Mouse (Mus musculus) regulatory T cell (primary cell): ENCODE measurements around the gene Jarid2.

Source experiments
- in situ Hi-C: fragments of 300-600 bp; cut with MboI, MseI; formaldehyde crosslinking; loops from one replicate; pipeline ENCODE4 v1.15.1; 2025; ENCODE audit warnings: high pct_unique_total_duplicates

Jarid2 gene

GRCm38 (mm10) chr13:44728145-44728880 is 961 bp upstream of the Jarid2 start:
- in situ Hi-C loops: loop anchor here (5.0 kb wide), 1 partner anchor 56 kb away; no protein-coding TSS in a partner anchor

GRCm38 (mm10) chr13:44730146-44730864 is 1.0 kb downstream of the Jarid2 start:
- in situ Hi-C loops: loop anchor here (10.0 kb wide), 1 partner anchor 1004 kb away; no protein-coding TSS in a partner anchor

DNA sequence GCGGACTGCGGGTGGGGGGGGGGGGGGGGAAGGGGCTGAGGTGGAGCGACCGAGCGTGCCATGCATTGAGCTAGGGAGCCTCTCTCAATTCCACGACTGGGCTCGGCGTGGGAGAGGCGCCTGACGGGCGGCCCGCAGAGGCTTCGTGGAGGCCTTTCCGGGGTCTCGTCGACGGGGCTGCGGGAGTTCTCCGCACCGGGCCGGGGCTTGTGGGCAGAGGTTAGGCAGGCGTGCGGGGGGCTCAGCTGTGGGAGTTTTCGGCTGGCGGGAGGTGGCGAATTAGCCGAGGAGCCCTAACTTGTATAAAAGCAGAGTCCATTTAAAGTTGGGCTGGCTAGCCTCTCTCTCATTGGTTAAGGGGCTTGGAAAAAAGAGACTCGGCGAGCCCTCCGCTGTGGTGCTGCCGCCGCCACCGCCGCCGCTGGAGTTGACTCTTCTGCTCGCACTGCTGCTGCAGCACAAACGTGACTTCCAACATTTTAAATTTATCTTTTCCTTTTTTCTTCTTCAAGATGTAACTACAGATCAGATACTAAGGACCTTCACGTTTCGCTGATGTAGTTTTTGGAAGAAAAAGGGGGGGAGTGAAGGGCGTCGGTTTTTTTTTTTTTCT is 1.8 kb downstream of the Jarid2 start:
- in situ Hi-C loops: loop anchor here (10.0 kb wide), 1 partner anchor 1004 kb away; no protein-coding TSS in a partner anchor

GRCm38 (mm10) chr13:44731727-44732441 is 2.6 kb downstream of the Jarid2 start:
- in situ Hi-C loops: loop anchor here (10.0 kb wide), 1 partner anchor 1003 kb away; no protein-coding TSS in a partner anchor

GRCm38 (mm10) chr13:44732442-44732974 is 3.2 kb downstream of the Jarid2 start:
- in situ Hi-C loops: loop anchor here (10.0 kb wide), 1 partner anchor 1002 kb away; no protein-coding TSS in a partner anchor

DNA sequence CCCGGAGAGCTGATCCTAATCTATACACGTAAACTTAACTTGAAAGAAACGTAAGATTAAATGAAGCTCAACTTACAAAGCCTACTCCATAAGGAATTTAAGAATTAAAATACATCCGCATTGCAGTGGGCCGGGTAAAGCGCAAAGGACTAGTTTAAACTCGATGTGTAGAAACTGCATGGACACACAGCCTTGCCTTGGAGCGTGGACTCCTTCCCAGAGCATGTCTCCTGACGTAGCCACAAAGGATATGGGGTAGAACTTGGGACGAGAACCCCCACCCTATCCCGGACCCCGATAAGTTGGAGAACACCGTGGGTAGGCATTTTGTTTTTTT is 3.7 kb downstream of the Jarid2 start:
- in situ Hi-C loops: loop anchor here (10.0 kb wide), 1 partner anchor 1002 kb away; no protein-coding TSS in a partner anchor

DNA sequence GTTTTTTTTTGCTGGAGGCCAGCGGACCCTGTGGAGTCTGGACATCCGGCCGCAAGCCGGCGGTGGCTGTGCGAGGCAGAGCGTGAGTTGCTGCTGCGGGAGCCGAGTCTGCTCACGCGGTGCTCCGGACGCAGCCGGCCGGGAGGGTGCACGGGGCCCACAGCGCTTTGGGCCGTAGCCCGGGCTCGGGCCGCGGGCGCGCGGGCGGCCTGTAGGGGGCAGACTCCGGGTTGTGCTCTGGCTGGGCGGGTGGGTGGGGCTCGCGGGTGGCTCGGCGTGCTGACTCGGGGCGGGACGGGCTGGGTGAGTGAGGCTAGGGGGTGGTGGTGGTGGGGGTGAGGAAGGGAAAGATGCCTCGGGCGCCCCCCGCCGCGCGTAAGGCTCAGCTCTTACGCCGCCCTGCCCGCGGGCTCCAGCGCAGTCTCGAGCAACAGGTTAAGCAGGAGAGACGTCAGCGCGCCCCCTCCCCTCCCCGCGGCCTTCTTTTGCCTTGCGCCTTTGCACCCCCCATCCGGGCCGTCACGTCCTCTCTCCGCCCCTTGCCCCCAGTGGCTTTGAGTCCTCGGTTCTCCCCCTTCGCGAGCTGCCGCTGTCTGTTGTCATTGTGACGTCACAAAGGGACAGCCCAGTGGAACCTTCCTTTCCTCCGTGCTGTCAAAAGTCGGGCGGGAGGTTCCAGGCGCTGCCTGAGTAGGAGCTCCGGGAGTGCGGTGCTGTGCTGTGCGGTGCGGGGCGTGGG is 4.3 kb downstream of the Jarid2 start:
- in situ Hi-C loops: loop anchor here (10.0 kb wide), 1 partner anchor 1001 kb away; no protein-coding TSS in a partner anchor

DNA sequence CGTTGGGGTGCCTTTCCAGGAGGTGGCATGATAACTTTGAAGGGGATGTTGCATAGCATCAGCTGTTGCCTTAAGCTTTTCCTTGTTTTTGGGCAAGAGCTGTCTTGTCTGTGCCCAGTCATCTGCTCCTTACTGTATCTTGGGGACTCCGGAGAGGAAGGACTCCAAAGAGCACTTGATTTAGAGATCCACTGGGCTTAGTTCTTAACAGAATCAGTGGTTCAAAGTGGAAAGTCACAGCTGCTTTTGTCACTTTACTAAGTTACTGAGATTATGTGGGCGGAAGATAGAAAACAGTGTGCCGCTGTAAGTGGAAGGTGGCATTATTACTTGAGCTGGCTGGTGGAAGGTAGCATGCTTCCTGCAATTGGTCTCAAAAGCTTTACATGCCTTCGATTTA is 5.2 kb downstream of the Jarid2 start:
- in situ Hi-C loops: loop anchor here (10.0 kb wide), 1 partner anchor 1000 kb away; no protein-coding TSS in a partner anchor

- in situ Hi-C loops: loop anchor here (5.0 to 10.0 kb wide), 2 partner anchors 42 to 1000 kb away; no protein-coding TSS in a partner anchor
These were observed 5.9 kb downstream of the Jarid2 start for GRCm38 (mm10) chr13:44735088-44735690.

GRCm38 (mm10) chr13:44737297-44737696 is 8.0 kb downstream of the Jarid2 start:
- in situ Hi-C loops: loop anchor here (5.0 to 10.0 kb wide), 2 partner anchors 40 to 998 kb away; no protein-coding TSS in a partner anchor

- in situ Hi-C loops: no loop called here
These were observed 22.5 kb downstream of the Jarid2 start for GRCm38 (mm10) chr13:44751780-44752179.

GRCm38 (mm10) chr13:44753206-44753605 is 23.9 kb downstream of the Jarid2 start:
- in situ Hi-C loops: no loop called here

DNA sequence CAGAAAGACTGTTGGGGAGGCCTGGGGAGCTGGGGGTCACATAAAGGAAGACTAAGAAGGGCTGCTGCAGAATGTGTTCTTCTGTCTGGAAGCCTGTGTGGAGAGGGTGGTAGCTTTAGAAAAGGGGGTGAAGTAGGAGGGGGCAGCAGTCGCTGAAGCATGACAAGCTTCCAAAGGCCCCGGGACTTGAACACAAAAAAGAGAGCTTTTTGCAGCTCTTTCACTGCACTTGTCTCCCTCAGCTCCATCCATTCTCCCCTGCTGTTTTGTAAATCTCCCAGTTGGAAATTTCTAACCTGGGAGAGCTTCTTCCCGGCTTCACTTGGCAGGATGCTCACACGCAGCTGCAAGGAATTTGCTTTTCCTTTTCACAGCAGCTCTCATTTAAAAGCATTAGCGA is 26.2 kb downstream of the Jarid2 start:
- in situ Hi-C loops: no loop called here

GRCm38 (mm10) chr13:44758750-44759149 is 29.5 kb downstream of the Jarid2 start:
- in situ Hi-C loops: no loop called here

- in situ Hi-C loops: no loop called here
These were observed 31.5 kb downstream of the Jarid2 start for GRCm38 (mm10) chr13:44760761-44761160.

GRCm38 (mm10) chr13:44763068-44763467 is 33.8 kb downstream of the Jarid2 start:
- in situ Hi-C loops: no loop called here

DNA sequence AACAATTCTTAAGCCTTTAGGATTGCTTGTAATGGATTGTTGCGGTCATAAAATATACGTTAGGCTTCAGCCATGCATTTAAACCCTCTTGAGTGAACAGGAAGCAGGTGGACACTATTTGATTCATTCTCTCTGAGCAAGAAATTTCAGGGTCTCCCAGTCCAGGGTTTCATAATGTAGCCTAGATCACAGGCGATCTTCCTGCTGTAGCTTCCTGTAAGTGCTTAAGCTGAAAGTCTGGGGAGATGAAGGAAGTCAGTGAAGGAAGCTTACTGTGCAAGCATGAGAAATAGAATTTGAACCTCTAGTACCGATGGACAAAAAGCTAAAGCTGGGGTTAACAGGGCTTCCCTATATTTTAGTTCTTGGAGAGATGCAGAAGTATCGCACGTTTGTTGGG is 38.5 kb downstream of the Jarid2 start:
- in situ Hi-C loops: no loop called here

DNA sequence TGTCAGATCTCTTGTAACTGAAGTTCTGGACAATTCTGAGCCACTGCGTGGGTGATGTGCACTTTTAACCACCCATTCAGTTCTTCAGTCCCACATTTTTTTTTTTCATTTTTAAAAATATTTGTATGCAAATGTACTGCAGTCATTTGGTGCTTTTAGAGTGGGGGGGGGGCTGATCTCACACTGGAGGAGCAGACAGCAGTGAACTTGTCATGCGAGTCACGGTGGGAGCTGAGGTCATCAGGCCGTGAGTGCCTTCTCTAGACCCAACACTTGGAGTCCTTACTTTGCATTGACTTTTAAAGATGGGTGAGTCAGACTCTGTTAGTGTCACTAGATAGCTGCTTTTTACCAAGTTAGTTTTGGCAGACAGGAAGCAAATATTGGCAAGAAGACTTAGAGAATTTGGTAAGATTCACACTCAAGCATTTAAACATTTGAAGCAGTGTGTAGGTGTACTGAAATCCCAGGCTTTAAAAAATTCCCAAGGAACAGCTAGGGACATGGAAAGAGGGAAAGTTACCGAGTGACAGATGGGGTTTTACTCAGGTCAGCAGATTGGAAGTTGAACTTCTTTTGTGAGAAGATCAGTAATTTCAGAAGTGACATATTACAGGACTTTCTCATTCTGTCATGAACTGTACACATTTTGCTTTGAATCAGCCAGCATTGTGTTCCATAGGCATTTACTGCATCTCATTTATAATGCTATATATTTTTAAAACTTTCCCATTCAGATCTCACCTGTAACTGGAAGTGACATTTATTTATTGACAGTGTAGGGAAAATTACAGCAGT is 41.7 kb downstream of the Jarid2 start:
- in situ Hi-C loops: no loop called here

GRCm38 (mm10) chr13:44772816-44773215 is 43.5 kb downstream of the Jarid2 start:
- in situ Hi-C loops: no loop called here
